Mouse (Mus musculus): Measurements from ENCODE around the gene Stxbp1.
A peak's percentile ranks its signal among the peaks of the same experiment; 100 is the strongest.

Stxbp1 gene

GRCm38 (mm10) chr2:32756674-32757055, 90.4 kb downstream of the Stxbp1 start:
- no peak for DNase-seq (ENCODE audit: low spot score in 2 of 2)

- DNase-seq (ENCODE audit: low spot score in 2 of 2) = no peak
Measured at GRCm38 (mm10) chr2:32752181-32752580, 94.9 kb downstream of the Stxbp1 start.

DNA sequence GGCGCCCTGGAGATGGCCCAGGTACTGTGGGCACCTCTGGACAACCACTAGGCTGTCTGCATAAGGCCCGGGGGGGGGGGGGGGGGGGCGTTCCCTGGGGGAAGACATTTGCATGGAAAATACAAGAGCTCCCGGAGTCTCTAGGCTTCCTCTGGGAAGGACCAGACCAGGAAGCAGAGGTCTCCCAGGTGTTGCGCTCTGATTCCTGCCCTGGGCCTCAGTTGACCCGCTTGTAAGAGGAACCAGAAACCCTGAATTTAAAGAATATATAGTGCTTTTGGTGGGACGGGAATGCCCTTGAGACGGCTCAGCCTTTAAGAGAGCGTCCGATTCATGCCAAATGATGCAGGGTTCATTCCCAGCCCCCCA, 95.4 kb downstream of the Stxbp1 start:
- no peak for DNase-seq (ENCODE audit: low spot score in 2 of 2)

DNA sequence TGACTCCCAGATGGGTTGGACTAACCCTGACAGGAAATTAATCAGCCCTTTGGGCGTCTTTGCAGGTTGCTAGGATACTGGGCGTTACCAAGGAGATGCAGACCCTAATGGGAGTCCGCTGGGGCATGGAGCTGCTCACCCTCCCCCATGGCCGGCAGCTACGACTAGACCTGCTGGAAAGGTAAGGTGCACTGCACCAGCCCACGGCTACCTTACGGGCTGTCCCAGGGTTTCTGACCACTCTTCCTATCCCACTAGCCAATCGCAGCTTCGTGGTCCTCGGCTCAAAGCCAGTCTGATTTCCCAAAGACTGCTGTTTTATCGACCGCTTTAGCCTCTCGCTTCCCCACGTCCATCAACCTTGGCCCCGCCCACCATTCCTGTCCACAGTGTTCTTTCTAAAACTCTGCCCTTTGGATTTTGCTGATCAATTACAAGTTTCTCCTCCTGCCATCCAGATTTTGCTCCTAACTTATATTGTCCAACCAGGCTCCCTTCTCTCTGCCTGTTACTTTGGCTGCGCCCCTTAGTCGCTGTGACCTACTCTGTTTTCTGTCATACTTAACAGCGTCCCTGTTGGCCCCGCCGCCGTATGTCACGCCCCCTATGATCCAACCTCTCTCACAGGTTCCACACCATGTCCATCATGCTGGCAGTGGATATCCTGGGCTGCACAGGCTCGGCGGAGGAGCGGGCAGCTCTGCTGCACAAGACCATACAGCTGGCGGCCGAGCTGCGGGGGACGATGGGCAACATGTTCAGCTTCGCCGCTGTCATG, 96.0 kb downstream of the Stxbp1 start:
- peak; percentile 67 to 68 for DNase-seq (ENCODE audit: low spot score in 2 of 2)

DNA sequence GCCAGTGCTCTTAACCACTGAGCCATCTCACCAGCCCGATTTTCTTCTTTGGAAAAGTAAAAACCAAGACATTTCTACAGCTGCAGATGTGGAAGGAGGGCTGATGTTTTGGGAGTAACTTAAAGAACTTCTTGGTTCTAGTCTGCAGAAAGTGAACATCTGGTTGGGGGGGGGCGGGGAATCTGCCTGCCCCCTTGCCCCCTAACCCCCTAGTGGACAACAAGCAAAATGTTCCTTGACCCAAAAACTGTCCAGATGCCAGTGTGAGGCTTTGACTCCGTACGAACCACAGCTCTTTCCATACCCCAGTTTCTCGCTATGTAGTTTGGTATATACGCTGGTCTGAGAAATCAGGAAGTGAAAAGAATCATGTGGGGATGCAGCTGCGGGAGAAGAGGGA, 96.8 kb downstream of the Stxbp1 start:
- no peak for DNase-seq (ENCODE audit: low spot score in 2 of 2)

- no peak for DNase-seq (ENCODE audit: low spot score in 2 of 2)
Measured at GRCm38 (mm10) chr2:32749082-32749481, 98.0 kb downstream of the Stxbp1 start.

DNA sequence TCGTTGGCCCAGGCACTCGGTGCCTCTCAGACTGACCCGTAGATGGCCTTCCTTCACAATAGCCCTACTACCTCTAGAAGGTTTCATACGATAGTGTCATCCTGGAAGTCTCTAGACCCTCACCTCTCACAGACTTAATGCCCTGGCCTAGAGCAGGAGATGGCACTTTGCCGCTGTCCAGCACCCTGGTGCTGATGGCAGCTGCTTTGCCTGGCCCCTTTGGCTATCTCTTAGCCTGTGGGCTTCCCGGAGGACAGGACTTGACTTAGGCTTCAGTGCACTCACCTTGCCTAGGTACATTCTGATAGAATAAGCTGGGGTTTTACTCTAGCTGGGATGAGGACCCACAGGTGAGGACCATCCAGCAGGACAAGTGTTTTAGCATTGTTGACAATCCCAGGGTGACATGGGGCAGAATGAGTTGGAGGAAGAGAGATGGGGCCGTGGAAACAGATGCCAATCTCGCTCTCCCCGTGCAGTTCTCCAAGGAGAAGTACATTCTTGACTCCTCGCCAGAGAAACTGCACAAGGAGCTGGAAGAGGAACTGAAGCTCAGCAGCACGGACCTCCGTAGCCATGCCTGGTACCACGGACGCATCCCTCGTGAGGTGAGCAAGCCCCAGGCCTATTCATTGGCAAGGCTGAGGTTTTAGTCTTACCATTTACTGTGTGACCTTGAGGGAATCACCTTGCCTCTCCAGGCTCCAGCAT, 102.6 kb downstream of the Stxbp1 start:
- no peak for DNase-seq (ENCODE audit: low spot score in 2 of 2)

- DNase-seq (ENCODE audit: low spot score in 2 of 2) = no peak
Measured at GRCm38 (mm10) chr2:32742173-32742531, 104.9 kb downstream of the Stxbp1 start.

DNA sequence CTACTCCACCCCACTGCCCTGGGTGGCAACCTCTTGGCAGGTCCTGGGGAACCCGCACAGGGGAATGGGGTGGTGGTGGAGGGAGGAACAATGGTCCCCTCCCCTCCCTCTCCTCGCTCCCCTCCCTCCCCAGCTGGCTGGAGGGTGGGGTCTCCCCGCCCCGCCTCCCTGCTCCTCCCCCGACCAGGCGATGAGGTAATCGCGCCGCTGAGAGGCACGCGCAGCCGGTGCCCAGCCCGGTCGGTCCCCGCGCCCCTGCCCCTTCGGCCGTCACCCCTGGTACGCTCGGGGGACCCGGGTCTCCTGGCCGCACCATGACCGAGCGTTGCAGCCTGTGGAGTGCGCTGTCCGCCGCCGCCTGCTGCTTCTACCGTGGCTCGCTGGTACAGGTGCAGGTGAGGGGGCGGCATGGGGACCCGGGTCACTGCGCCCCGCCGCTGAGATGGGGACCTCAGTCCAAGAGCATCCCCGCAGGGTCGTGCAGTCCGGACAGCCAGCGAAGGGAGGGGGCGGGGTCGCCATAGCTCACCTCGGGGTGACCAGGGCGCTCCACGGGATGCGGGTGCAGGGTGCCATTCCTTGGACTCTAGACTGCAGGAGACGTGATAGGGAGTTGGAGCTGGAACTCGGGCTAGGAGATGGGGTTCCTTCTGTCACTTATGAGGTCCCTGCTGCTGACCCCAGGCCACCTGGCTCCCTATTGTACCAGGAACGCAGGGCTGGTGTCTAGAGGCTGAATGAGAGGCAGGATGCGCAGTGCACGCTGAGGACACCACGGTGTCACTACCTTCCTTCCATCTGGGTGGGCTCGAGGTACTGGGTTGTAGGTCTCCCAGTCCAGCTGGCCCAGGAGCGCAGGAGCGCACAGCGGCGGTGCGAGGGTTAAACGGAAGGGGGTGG, 105.5 kb downstream of the Stxbp1 start:
- DNase-seq (ENCODE audit: low spot score in 2 of 2) = no peak

- DNase-seq (ENCODE audit: low spot score in 2 of 2) = no peak
Measured at GRCm38 (mm10) chr2:32740916-32741272, 106.2 kb downstream of the Stxbp1 start, which contains the start of gene 6330409D20Rik. TSS of gene 6330409D20Rik (minus strand) at chr2:32741016.

GRCm38 (mm10) chr2:32739311-32739710, 107.7 kb downstream of the Stxbp1 start:
- no peak for DNase-seq (ENCODE audit: low spot score in 2 of 2)

All from urinary bladder, adult 18-20 months (tissue).